Mouse (Mus musculus) right cerebral cortex, adult 18-20 months (tissue): ENCODE results near the gene Shtn1.

Experiments
- DNase-seq: peaks from one replicate; pipeline ENCODE4 v3.0.0; 2022; ENCODE audit warnings: mixed read lengths

Gene Shtn1

DNA sequence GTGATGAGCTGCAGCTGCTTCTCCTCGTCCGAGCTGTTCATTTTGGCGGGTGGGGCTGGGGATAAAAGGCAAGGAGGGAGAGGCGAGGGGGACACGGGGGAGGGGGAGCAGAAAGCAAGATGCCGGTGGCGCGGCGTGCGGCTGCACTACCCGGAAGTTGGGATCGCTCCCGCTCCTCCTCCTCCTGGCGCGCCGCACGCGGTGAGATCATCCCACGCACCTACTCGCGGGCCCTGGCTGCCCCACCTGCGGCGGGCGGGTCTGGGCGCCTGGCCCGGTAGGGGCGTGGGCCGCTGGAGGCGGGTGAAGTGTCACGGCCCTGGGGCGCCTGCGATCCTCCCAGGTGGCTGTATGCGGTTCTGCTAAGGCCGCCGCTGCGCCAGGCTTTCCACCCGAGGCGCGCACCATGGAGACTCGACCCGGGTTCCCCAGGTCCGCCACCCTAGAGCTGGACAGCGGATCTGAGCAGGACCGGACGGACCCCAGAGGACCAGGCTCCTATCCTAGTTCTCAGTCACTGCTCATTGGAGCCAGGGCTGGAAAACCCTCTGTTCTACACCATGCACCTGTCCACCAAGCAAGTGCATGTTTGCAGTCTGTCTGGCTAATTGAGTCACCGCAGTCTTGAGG is at the start of gene Shtn1:
TSS of gene Shtn1 (minus strand) at position 629 of the 630 bp plus-strand sequence.
- DNase-seq, result peak; percentile 80

DNA sequence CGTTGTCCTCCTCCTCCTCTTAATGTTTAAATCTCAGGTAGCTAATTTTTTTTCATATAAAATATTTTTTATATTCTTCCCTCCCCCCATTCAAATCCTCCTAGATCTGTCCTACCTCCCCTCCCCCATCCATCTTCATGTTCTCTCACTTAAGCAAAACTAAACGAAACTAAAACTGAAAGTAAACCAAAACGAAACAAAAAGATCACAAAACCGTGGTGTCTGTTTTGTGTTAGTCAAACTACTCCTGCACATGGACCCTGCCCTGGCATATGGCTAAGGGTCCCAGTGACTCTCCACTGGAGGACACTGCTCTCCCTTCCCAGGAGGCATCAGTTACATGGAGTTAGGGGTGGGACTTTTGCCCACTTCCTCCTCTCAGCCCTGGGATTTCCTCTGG is 38.3 kb upstream of the Shtn1 start:
- DNase-seq, result no peak

DNA sequence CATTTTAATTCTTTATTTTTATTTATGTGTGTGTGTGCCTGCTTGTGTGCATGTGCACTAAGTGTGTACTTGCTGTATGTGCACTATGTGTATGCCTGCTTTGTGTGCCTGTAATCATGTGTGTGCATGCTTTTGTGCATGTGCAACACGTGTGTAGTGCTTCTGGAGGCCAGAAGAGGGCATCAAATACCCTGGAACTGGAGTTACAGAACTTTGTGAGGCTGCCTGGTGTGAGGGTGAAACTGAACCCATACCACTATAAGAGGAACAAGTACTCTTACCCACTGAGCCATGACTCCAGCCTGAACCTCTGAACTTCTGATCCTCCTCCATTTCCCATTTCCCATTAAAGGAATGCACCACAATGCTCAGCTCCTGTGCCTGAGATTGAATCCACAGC is 34.0 kb upstream of the Shtn1 start:
- DNase-seq, result no peak

DNA sequence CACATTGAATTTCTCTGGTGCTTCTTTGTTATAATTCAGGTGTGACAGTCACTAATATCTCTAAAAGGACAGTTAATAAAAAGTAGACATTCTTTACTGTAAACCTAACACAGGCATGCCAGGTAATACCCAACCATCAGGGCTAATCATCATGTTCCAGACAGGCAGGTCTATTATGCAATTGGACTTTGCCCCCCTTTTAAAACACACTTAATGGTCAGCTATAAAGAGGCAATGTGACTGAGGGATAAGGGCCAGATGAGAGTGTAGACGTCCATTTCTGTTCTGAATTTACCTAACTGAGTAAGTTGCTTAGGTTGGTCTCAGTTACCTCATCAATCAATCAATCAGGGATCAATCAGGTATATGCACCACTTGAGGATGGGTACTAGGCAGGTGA is 22.4 kb upstream of the Shtn1 start:
- DNase-seq, result no peak

DNA sequence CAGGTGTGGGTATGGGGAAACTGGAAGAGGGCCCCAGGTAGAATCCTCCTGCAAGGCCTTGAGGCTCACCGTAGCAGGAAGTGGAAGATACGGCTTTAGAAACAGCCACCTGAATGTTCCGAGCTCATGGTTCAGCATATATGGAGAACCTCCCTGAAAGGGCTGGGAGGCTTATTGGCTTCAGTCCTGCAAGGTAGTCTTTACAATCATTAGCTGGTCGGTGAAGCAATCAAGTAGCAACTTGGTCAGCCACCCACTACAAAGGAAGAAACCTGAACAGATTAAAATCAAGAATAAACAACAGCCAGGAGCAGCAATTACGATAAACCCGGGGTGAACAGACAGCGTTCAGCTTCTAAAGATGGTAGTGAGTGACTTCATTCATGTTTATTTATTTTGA is 16.4 kb upstream of the Shtn1 start:
- no peak for DNase-seq

DNA sequence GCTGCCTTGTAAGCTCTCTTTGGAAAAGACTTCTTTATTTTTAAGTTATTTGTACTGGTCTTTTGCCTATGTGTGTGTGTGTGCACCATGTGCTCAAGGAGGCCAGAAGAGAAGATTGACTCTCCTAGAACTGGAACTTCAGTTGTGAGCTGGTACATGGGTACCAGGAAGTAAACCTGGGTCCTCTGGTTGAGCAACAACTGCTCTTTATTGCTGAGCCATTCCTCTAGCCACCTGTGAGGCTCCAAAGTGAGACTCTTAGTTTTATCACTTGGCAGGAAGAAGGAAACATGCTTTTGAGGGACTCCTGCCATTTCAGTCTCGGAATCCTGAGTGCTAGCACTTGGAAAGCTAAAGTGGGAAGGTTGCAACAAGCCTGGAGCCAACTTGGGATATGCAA is 14.4 kb upstream of the Shtn1 start:
- no peak for DNase-seq

DNA sequence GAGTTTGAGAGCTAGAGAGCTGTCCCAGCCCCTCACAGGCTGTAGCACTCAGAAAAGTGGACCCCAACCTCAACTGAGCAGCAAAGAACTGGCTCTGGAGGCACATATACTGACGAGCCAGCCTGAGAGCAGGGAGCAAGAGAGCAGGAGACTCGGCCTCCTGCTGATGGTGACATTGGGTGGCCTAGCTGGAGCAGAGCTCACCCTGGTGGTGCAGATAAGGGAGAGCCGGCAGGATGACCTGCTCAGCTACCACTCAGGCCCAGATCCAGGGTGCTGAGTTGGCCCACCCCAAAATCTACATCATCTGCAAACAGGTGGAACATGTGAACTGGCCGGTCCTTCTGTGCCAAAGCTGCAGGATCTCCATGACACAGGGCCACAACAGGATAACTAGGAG is 8.4 kb upstream of the Shtn1 start:
- no peak for DNase-seq

DNA sequence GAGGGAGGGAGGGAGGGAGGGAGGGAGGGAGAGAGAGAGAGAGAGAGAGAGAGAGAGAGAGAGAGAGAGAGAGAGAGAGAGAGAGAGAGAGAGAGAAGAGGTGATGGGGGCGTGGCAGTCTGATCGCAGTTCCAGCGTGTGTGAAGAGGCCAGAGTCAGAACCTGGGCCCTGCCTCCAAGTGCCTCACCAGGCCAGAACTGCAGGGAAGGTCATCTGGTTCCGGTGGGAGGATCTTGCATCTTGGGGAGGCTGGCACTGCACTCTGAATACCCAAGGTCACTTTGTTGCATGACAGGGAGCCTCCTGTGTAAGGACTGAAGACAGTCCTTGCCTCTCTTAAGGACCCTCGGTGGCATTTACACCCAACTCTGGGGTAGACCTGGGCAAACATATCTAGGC is 231 bp upstream of the Shtn1 start:
- no peak for DNase-seq

DNA sequence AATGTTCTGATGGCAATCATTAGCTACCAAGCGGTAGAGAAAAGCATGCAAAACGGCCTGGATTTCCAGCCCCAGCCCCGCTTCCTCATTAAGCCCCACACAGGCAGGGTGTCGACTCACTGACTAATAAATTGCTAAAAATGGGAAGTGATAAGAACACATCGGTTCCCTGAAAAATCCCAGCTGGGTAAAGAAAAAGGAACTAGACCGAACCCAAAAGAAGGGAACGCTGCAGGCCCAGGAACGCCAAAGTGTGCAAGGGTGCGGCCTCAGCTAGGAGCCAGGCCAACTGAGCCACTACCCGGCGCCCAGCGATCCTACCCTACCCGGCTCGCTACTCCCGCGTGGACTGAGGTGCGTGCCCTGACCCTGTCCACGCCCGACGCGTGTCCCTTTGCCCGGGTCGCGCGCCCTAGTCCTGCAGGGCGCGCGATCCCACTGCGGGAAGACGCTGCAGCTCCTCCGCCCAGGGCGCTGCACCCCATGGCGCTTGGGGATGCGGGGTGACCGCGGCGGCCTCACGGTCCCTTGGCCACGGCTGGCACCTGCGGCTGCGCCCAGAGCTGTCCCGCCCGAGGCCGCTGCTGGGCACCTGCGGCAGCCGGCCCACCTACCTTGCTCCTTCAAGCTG is 944 bp downstream of the Shtn1 start:
- DNase-seq, result no peak

DNA sequence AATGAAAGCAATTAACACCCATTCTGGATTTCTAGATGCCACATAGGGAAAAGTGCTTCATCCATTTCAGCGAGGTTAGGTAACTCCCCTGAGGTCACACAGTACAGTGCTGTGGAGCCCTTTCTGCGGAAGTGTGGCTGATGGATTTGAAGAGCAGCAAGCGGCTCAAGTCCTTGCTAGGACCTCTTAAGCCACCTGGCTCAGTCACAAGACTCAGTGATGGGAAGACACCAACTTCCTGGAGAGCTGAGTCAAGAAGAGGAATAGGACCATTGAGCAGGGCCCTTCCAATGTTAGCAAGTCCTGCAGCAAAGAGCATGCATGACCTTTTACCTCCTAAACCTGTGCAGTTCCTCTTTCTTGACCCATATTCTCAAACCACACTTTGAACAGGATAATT is 1.5 kb downstream of the Shtn1 start:
- no peak for DNase-seq

DNA sequence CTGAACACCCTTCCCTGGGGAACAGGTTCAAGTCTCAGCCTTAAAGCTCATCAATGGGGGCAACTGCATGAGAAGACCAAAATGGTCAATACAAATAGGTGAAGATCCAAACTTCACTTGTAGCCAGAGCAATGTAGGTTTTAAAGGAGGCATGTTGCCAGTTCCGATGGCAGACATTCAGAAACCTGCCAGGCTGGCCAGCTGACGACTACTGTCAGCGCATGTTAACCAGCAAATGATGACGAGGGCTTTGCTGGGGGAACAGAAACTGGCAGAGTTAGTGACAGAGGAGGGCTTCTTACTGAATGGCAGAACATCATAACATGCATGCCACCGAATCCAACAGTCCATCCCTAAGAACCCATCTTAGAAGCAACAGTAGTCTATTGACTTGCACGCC is 2.9 kb downstream of the Shtn1 start:
- no peak for DNase-seq

DNA sequence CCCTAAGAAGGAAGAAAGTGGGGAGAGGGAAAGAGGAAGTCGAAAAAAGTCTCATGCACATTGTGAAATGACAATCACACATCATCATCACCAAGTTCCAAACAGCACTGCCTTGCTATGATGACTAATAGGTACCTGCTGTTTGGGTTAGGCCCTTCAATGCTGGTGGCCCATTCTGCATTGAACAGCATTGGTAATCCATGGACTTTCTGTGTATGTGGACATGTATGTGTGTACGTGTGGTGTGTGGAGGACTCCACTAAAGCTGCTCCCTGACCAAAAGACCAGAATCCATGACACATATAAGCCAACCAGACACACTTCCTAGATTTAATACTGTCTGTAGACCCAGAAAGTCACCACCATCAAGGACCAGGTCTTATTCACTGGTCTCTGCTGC is 3.9 kb downstream of the Shtn1 start:
- DNase-seq, result no peak

DNA sequence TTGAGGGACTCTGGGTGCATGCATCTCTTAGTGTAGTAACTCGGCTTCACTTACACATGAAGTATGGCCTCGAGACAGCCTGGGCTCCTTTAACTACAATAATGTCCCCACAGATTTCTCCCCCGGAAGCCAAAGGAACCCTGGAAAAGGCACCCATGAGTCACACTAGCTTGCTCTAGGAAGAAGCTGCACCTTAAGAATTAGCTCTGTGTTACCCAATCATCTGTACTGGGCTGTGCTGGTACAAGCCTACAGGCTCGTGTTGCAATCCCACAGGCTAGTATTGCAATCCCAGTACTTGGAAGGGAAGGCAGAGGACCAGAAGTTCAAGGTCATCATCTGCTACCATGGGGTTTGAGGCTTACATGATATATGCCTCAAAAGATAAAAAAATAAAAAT is 4.5 kb downstream of the Shtn1 start:
- DNase-seq, result no peak

DNA sequence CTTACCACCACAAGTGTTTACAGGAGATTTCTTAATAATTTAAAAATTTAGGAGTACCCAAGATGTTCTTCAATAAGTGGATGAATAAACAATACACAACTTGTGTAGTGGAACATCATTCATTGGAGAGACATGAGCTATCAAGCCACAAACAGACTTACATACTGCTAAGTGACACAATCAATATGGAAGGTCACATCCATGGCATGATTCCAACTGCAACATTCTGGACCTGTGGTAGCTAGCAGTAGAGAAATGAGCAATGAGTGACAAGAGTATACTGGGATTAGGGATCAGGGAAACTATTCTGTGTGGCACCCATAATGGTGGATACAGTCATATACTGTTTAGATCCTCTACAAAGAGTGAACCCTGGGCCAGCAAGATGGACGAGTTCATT is 8.2 kb downstream of the Shtn1 start:
- no peak for DNase-seq

DNA sequence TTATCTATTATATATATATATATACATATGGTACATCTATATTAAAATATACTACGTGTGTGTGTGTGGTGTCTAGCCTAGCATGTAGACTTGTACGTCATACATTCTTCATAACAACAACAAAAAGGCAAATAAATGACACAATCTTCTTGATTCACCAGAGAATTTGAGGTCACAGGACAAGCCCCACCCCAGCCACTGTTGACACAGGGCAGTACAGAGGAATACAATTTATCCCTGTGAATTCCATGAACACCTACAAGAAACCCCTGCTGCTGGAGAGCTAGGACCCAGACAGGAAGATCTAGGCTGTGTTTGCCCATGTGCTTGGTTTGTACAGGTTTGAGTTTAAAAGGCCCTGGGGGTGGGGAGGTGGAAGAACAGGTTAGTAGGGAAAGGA is 9.2 kb downstream of the Shtn1 start:
- DNase-seq, result no peak

DNA sequence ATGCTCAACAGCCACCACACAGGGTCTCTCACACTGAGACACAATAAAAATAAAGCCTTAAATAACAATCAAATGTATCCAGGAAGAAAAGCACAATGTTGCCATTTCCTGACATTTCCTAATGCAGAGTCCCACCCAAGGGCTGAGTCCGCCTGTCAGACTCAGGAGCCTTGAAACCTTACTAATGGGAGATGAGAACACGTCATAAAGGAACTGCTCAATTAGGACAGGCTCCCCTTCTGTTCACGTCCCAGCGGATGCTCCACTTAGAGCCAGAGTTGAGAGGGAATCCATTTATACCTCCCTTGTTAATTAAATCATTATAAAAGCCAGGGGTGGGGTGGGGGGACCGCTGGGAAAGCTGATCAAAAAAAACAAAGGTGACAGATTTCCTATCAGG is 9.8 kb downstream of the Shtn1 start:
- DNase-seq, result no peak

DNA sequence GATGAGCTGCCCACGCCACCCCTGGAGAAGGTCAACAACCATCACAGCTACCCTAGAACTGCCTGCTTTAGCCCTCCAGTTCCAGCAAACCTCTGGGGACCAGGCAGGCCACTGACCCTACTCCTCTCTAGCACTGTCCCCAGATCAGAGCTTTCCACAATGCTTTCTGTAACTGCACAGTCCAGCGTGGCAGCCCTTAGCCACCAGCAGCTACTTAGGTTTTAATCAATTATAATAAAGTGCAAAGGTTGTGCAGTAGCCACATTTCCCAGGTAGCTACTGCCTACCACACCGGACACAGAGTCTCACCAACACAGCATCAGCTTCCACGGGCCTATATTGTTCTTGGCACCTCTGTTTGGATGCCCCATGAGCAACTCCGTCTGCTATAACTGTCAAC is 11.3 kb downstream of the Shtn1 start:
- DNase-seq, result no peak

DNA sequence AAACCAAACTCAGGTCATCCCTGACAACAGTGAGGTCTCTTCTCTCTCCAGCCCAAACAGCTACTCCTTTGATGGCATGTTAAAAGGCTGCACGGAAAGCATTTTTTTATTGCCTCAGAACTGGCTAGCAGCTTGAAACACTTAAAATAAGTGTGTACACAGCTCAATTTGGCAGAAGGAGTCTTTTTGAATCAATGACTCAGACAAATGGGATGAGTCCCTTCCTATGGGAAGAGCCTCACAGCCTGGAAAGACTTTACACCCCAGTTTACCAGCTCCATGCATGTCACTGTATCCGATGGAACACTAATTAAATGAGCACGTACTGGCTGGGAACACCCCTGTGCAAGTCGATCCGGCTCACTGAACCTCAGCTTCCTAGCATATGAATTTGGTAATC is 12.3 kb downstream of the Shtn1 start:
- no peak for DNase-seq

DNA sequence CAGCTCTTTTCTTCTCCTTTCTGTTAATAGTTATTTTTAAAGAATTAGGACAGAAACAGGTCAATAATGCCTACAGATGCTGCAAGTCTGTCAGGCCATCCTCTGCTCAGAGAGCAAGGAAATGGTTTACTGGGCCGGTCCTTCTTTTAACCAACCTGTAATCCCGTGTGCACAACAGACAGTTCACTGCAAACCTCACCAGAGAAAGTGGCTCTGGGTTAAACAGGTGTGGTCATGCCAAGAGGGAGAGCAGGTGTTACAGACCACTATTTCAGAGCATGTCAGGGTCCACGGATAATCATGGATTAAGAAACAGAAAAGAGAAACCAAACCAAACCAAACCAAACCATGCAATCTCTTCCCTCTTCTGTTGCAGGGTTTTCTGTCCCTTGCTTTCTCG is 17.8 kb downstream of the Shtn1 start:
- no peak for DNase-seq

DNA sequence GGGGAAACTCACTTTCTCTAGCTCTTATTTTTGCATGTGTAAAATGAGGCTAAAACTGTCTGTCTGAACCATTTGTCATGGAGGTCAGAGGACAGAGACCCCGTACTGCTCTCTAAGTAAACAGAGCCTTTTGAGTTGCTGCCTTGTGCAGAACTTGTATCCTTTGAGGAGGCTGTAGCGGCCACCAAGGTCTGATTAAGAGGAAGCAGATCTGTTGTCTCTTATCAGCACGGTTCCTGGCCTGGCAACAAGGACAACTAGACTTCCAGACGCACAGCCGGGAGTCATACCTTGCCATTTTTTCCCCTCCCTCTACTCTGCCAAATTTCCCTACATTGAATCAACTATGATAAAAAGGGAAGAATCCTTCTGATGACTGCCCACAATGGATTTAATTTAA is 18.5 kb downstream of the Shtn1 start:
- no peak for DNase-seq

DNA sequence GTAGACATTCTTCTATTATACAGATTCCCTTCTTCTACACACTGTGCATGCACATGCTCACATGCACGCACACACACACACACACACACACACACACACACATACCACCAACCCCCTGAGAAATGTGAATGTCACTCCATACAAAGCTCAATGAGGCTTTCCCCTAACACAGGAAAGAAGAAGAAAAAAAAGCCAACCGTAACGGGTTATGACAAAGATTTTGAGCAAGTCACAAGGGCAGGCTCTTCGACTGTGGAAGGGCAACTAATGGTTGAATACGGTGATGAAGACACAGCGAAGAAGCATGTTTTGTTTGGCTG is 21.3 kb downstream of the Shtn1 start:
- DNase-seq, result no peak

DNA sequence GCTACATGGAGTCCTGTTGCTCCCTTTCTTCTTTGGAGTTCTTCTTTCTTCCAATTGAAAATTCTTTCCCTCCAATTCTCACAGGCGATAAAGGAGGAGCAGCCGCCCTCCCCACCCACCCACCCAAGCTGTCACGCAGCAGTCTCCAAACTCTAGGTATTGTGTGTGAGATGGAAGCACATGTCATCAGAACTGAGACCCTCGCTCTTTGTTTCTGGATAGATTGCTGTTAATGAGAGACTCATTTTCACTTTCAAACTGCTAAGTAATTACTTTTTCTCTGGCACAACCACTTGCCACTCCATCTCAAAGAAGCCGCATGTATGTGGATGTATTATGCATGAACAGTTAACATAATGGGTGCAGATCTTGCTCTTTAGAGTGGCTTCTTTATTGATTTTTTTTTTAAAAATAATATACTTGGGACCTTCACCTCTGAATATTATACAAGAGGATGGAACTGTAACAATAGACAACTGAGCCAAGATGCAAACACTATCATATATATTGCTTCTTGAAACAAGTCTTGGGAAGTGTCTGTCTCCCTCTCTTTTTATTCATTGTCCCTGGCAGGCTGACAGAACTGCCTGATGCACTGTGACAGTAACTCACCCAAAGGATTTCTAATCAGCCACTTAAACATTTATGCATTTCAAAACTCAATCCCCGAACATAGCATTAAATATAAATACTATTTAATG is 21.8 kb downstream of the Shtn1 start:
- DNase-seq, result no peak

DNA sequence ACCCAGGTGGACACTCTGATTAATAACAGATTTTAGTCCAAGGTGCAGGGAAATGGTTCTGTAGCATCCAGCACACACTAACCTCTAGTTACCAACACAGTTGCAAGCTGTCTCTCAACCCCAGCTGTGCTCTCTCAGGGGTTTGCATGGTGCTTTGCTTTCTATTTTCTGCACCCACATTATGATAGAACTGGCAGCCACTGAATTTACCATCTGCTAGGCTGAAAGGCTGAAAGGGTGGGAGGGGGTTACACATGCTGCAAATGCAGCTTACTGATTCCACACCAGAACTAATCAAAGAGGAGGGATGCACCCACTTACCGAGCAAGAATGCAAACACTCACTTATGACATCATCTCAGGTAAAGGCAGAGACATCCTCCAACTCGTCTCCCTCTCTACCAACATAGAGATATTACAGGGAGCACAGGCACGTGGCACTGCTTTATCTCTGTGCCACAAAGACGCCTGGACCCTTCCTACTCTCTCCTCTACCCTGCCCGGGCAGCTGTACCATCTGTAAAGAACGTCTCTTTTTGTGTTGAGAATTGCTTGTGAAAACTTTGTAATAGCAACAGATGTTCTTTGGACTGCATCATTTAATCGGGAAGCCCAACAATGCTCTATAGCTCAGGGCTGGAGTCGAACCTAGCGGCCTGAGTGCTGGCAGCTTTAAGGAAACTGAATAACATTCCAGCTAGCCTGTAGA is 23.0 kb downstream of the Shtn1 start:
- DNase-seq, result no peak

DNA sequence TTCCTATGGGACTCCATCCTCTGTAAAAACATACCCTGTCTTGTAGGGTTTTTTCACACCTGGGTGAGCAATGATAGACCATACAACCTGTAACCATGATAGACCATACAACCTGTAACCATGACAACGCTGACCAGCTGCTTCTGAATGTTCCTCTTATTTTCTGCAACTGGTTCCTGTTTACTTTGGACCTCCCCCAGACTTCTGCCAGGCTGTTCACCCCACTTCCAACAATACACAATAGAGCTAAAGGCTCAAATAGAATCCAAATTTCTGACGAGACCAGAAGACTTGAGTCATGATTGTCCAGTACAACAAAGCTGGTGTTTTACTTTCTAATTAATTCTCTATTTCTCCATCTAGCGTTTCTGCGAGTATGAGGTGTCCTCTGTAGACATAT is 23.8 kb downstream of the Shtn1 start:
- DNase-seq, result no peak
